Mouse (Mus musculus): Measurements from ENCODE around the gene Olfm2. TPM values are rescaled to one million over a fixed set of nuclear protein-coding genes. Genes with fewer than 3 reads are reported as not detected.

Gene Olfm2
- polyA plus RNA-seq, 1 experiment from 2014 or later, result 4.1 TPM

DNA sequence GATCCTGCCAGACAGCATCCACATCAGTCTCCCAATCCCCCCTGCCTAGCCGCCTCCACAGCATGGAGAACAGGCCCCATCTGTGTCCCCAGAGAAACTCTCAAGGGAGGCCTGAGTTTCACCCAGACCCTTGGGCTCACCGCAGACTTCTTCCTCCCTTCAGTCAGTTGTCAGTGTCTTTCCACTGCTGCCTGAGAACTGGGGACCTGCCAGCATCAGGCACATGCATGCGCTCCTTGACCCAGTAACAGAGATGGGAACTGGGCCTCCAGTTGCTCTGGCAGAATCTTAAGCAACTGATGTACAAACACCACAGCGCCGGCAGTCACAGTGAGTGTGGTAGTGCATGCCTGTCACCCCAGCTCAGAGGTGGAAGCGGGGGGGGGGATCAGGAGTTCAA, 12.7 kb upstream of the Olfm2 start:
- WGBS, result 84% methylated on average over 6 of the region's 6 CpGs
- no peak overlapping the region for H3K27ac ChIP-seq (ENCODE audit: low read depth, low read length)

DNA sequence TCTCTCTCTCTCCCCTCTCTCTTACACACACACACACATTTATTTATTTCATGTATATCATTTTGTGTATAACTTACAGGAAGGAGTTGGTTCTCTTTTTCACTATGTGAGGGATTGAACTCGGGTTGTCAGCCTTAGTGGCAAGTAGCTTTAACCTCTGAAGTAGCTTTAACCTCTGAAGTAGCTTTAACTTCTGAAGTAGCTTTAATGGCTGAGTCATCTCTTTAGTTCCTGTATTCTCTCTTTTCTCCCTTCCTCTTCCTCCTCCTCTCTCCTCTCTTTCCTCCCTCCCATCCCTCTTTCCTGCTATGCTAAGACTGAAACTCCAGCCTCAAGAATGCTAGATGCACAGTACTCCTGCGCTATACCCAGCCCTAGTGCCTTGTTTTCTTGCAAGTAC, 12.1 kb upstream of the Olfm2 start:
- TF ChIP-seq CTCF (IDR thresholded peaks at IDR 0.05; ENCODE audit: low read depth), result no peak
- WGBS, result 82% methylated on average over 2 of the region's 2 CpGs
- no peak overlapping the region for H3K9ac ChIP-seq (ENCODE audit: low read depth, low read length)
- H3K4me1 ChIP-seq (replicated peaks; ENCODE audit: control insufficient read depth, insufficient read depth, low read length), result no peaks in the 10 kb centered on the region
- no peak overlapping the region for H3K27ac ChIP-seq (ENCODE audit: low read depth, low read length)
- no peak for ATAC-seq
- H3K9me3 ChIP-seq (ENCODE audit: control insufficient read depth), result no peaks in the 10 kb centered on the region
- no peak overlapping the region for H3K4me3 ChIP-seq (ENCODE audit: low read depth, low read length)
- H3K27me3 ChIP-seq (replicated peaks; ENCODE audit: control insufficient read depth, insufficient read depth, low read length), result no peaks in the 10 kb centered on the region
- no peak overlapping the region for H3K4me2 ChIP-seq (replicated peaks; ENCODE audit: low read depth)
- no peaks in the 10 kb centered on the region for H3K36me3 ChIP-seq (ENCODE audit: control insufficient read depth, insufficient read depth)

More for the DNA sequence above, 12.7 kb upstream of the Olfm2 start:
- no peak for ATAC-seq
- H3K4me3 ChIP-seq (ENCODE audit: low read depth, low read length), result no peak overlapping the region
- H3K36me3 ChIP-seq (ENCODE audit: control insufficient read depth, insufficient read depth), result no peaks in the 10 kb centered on the region
- H3K4me1 ChIP-seq (replicated peaks; ENCODE audit: control insufficient read depth, insufficient read depth, low read length), result no peaks in the 10 kb centered on the region
- no peaks in the 10 kb centered on the region for H3K27me3 ChIP-seq (replicated peaks; ENCODE audit: control insufficient read depth, insufficient read depth, low read length)
- no peak overlapping the region for H3K9ac ChIP-seq (ENCODE audit: low read depth, low read length)
- H3K9me3 ChIP-seq (ENCODE audit: control insufficient read depth), result no peaks in the 10 kb centered on the region
- TF ChIP-seq CTCF (IDR thresholded peaks at IDR 0.05; ENCODE audit: low read depth), result no peak
- H3K4me2 ChIP-seq (replicated peaks; ENCODE audit: low read depth), result no peak overlapping the region

DNA sequence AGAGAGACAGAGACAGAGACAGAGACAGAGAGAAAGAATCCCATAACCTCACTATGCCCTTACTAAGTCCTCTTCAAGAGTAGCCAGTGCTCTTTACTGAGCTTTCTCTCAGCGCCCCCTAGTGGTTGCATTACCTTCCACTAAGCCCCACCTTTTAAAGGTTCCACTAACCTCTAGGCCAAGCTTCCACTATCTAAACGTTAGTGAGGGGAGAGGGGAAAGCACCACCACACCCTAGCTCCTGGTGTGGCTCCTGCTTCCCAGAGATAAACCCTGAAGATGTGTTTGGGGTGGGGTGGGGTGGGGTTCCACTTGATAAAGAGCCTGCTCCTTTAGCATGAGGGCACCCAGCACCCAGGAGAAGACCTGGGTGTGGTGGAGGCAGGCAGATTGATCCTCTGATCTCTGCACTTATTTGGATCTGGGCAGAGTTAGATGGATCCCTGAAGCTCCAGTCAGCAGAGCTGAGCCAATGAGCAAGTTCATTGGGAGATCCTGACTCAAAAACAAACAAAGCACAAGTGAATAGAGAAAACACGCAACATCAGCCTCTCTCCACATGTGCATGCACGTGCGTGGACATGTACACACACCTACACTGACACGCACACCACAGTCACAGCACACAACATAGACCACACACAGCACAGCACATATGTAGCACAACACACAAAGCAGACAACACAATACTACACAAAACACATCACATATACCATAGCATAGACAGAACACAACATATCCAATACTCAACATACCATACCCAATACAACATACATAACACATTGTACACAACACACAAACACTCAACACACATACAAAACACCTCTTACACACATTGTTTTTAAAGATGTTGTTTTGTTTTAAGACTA, 11.2 kb upstream of the Olfm2 start:
- Histone ChIP-seq H3K27me3 (replicated peaks; ENCODE audit: control insufficient read depth, insufficient read depth, low read length) (no peaks in the 10 kb centered on the region), H3K9me3 (ENCODE audit: control insufficient read depth) (no peaks in the 10 kb centered on the region), H3K27ac (ENCODE audit: low read depth, low read length) (no peak overlapping the region), H3K36me3 (ENCODE audit: control insufficient read depth, insufficient read depth) (no peaks in the 10 kb centered on the region), H3K4me3 (ENCODE audit: low read depth, low read length) (no peak overlapping the region), H3K4me2 (replicated peaks; ENCODE audit: low read depth) (no peak overlapping the region), H3K9ac (ENCODE audit: low read depth, low read length) (no peak overlapping the region), H3K4me1 (replicated peaks; ENCODE audit: control insufficient read depth, insufficient read depth, low read length) (no peaks in the 10 kb centered on the region)
- TF ChIP-seq CTCF (IDR thresholded peaks at IDR 0.05; ENCODE audit: low read depth), result peak; percentile 86
- peak; percentile 40; the same call in 1 of the 2 replicates for ATAC-seq
- WGBS, result 60% methylated on average over 6 of the region's 6 CpGs

DNA sequence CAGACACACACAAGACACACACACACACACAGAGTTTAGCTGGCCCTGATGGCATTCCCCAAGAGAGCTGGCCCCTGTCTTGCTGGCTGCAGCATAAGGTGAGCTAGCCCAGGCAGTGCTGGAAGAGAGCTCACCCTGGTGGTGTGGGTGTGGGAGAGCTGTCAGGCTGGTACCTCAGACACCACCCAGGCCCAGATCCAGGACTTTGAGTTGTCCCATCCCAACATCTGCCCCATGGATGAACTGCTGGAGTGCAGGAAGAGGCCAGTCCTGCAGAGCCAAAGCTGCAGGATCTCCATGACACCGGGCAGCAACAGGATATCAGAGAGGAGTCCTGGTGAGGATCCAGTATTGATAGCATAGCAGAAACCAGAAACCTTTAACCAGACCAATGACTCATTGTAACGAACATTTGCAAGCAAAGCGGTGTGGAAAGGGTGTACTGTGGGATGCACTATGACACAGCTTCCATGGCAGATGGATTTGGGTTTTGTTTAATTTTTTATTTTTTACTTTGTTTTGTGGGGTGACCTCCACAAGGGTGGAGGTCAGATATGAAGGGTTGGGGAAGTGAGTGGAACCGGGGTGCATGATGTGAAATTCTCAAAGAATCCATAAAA, 10.0 kb upstream of the Olfm2 start:
- Histone ChIP-seq H3K9me3 (ENCODE audit: control insufficient read depth) (no peaks in the 10 kb centered on the region), H3K27me3 (replicated peaks; ENCODE audit: control insufficient read depth, insufficient read depth, low read length) (no peaks in the 10 kb centered on the region), H3K36me3 (ENCODE audit: control insufficient read depth, insufficient read depth) (no peaks in the 10 kb centered on the region), H3K27ac (ENCODE audit: low read depth, low read length) (no peak overlapping the region), H3K4me1 (replicated peaks; ENCODE audit: control insufficient read depth, insufficient read depth, low read length) (no peaks in the 10 kb centered on the region), H3K9ac (ENCODE audit: low read depth, low read length) (no peak overlapping the region), H3K4me3 (ENCODE audit: low read depth, low read length) (no peak overlapping the region), H3K4me2 (replicated peaks; ENCODE audit: low read depth) (no peak overlapping the region)
- no peak for TF ChIP-seq CTCF (IDR thresholded peaks at IDR 0.05; ENCODE audit: low read depth)
- ATAC-seq, result no peak
- WGBS, result 85% methylated on average over 4 of the region's 4 CpGs

DNA sequence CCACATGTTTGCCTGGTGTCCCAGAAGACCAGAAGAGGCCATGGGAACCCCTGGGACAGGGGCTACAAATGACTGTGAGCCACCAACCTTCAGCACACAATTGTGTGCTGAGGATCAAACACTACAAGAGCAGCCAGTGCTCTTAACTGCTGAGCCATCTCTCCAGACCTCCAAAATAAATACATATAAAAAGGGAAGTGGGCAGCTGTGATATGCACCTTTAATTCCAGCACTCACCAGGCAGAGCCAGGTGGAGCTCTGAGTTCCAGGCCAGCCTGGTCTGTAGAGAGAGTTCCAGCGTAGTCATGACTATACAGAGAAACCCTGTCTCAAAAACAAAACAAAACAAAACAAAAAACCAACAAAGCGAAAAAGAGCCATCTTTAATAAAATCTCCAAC, 8.2 kb upstream of the Olfm2 start:
- no peak for TF ChIP-seq CTCF (IDR thresholded peaks at IDR 0.05; ENCODE audit: low read depth)
- Histone ChIP-seq H3K4me1 (replicated peaks; ENCODE audit: control insufficient read depth, insufficient read depth, low read length) (no peaks in the 10 kb centered on the region), H3K27me3 (replicated peaks; ENCODE audit: control insufficient read depth, insufficient read depth, low read length) (no peaks in the 10 kb centered on the region), H3K4me3 (ENCODE audit: low read depth, low read length) (no peak overlapping the region), H3K27ac (ENCODE audit: low read depth, low read length) (no peak overlapping the region), H3K4me2 (replicated peaks; ENCODE audit: low read depth) (no peak overlapping the region), H3K9me3 (ENCODE audit: control insufficient read depth) (no peaks in the 10 kb centered on the region), H3K36me3 (ENCODE audit: control insufficient read depth, insufficient read depth) (no peaks in the 10 kb centered on the region), H3K9ac (ENCODE audit: low read depth, low read length) (no peak overlapping the region)
- WGBS, result 77% methylated on average over 2 of the region's 2 CpGs
- no peak for ATAC-seq

DNA sequence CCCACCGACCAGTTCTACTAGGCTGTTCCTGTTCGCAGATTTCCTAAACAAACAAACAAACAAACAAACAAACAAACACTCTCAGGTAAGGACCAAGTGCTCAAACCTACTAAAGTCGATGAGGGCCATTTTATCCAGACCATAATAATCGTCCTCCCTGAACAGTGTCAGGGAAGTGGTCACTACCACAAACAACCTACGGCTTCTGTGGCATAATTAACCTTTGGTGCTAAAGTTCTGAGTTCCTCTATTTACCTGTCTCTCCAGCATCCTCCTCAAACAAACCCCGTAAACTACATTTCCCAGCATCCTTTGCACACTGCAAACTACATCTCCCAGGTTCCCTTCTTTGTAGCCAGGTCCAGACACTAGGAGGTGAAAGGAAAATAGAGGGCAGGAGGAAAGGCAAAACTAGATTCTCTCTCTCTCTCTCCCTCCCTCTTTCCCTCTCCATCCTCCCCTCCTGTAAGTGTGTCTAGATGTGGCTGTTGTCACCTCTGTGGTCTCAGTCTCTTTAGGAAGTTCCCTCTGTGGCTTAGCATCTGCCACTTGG, 5.4 kb upstream of the Olfm2 start:
- H3K27ac ChIP-seq (ENCODE audit: low read depth, low read length), result no peak overlapping the region
- WGBS, result 51% methylated on average over 6 of the region's 6 CpGs
- H3K9me3 ChIP-seq (ENCODE audit: control insufficient read depth), result no peaks in the 10 kb centered on the region
- no peak overlapping the region for H3K4me2 ChIP-seq (replicated peaks; ENCODE audit: low read depth)
- no peak overlapping the region for H3K9ac ChIP-seq (ENCODE audit: low read depth, low read length)
- no peak for TF ChIP-seq CTCF (IDR thresholded peaks at IDR 0.05; ENCODE audit: low read depth)
- no peaks in the 10 kb centered on the region for H3K36me3 ChIP-seq (ENCODE audit: control insufficient read depth, insufficient read depth)
- peaks cover 10% of the 10 kb centered on the region for H3K27me3 ChIP-seq (replicated peaks; ENCODE audit: control insufficient read depth, insufficient read depth, low read length)
- ATAC-seq, result no peak
- H3K4me3 ChIP-seq (ENCODE audit: low read depth, low read length), result no peak overlapping the region
- H3K4me1 ChIP-seq (replicated peaks; ENCODE audit: control insufficient read depth, insufficient read depth, low read length), result no peaks in the 10 kb centered on the region

Measured in intestine, postnatal 0 days (tissue).